30 mouse cellular contexts compared by ENCODE assay signal in the genomic region with DNA sequence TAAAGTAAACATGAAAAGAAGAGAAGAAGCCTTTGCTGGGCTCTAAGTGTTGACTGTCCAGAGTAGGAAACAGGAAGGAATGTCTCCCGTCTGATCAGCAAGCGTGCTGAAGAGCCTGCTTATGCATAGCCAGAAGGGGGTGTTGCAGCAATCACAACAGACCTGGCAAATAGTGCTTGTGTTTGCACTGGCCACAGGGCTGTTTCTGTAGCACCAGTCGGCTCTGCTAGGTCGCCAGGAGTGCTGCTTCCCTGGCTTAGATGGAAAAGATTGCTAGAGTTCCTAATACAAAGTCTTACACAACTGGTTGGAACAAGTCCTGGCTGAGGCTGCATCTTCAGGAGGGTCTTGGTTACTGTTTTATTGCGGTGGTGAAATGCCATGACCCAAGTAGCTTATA. TPM values are rescaled to one million over a fixed set of nuclear protein-coding genes. Genes with fewer than 3 reads are reported as not detected.
DNase-seq lines count a peak whose midpoint lies in the region; ATAC-seq lines count a peak whose summit lies in the region.
"Had no signal": no experiment of that assay in that cellular context is flagged by ENCODE, and none has a peak within 500 bp of the region (broad histone marks: within the 10 kb centered on the region; RNA-seq: fewer than 3 reads in every experiment).

No protein-coding gene starts in this region.

- peaks cover 5% of the 10 kb centered on the region; the same call in 1 of the 2 replicates for H3K4me1 ChIP-seq in liver, embryonic 12.5 days
- H3K4me1 ChIP-seq in liver, embryonic 11.5 days (replicated peaks; ENCODE audit: control insufficient read depth, insufficient read depth, low read length): no peaks in the 10 kb centered on the region
- no peaks in the 10 kb centered on the region for H3K4me1 ChIP-seq in liver, embryonic 16.5 days (ENCODE audit: control insufficient read depth, low read depth, low read length)
- H3K4me1 ChIP-seq in midbrain, embryonic 13.5 days (replicated peaks): no peaks in the 10 kb centered on the region
- H3K4me1 ChIP-seq: embryonic facial prominence, embryonic 12.5 days; forebrain, embryonic 10.5 days; hindbrain, embryonic 13.5 days; kidney, embryonic 15.5 days; limb, embryonic 13.5 days; midbrain, embryonic 10.5 days had no signal

- H3K9ac ChIP-seq in liver, embryonic 12.5 days: no peak overlapping the region
- H3K9ac ChIP-seq in liver, embryonic 11.5 days (ENCODE audit: low read depth, low read length): no peak overlapping the region
- no peak overlapping the region for H3K9ac ChIP-seq in liver, embryonic 16.5 days (ENCODE audit: low read depth, low read length)
- no peak overlapping the region for H3K9ac ChIP-seq in midbrain, embryonic 13.5 days (replicated peaks)
- H3K9ac ChIP-seq: embryonic facial prominence, embryonic 12.5 days; heart, embryonic 15.5 days; hindbrain, embryonic 13.5 days; kidney, embryonic 15.5 days; lung, embryonic 14.5 days had no signal

- H3K36me3 ChIP-seq in liver, embryonic 12.5 days: peaks cover 97% of the 10 kb centered on the region
- peaks cover 41% of the 10 kb centered on the region for H3K36me3 ChIP-seq in liver, embryonic 11.5 days (ENCODE audit: control insufficient read depth, insufficient read depth, low read length)
- H3K36me3 ChIP-seq in liver, embryonic 16.5 days (ENCODE audit: control insufficient read depth, insufficient read depth): peaks cover 75% of the 10 kb centered on the region
- peaks cover 40% of the 10 kb centered on the region for H3K36me3 ChIP-seq in midbrain, embryonic 13.5 days

- H3K9me3 ChIP-seq in liver, embryonic 12.5 days (replicated peaks): no peaks in the 10 kb centered on the region
- H3K9me3 ChIP-seq in liver, embryonic 11.5 days (ENCODE audit: control insufficient read depth, low read length): no peaks in the 10 kb centered on the region
- H3K9me3 ChIP-seq in liver, embryonic 16.5 days (replicated peaks; ENCODE audit: control insufficient read depth, low read length): no peaks in the 10 kb centered on the region
- no peaks in the 10 kb centered on the region for H3K9me3 ChIP-seq in midbrain, embryonic 13.5 days
- H3K9me3 ChIP-seq: embryonic facial prominence, embryonic 12.5 days; forebrain, embryonic 10.5 days; heart, embryonic 10.5 days; heart, embryonic 15.5 days; hindbrain, embryonic 13.5 days; kidney, embryonic 15.5 days; limb, embryonic 13.5 days; midbrain, embryonic 10.5 days had no signal

- WGBS in liver, embryonic 12.5 days (ENCODE audit: insufficient replicate concordance): 70% methylated on average over 5 of the region's 5 CpGs
- WGBS in liver, embryonic 11.5 days: 67% methylated on average over 5 of the region's 5 CpGs
- 72% methylated on average over 5 of the region's 5 CpGs for WGBS in liver, embryonic 16.5 days (ENCODE audit: insufficient replicate concordance)
- 88% methylated on average over 5 of the region's 5 CpGs for WGBS in midbrain, embryonic 13.5 days

- DNase-seq in liver, embryonic 11.5 days (ENCODE audit: low spot score): no peak
- DNase-seq in lung, postnatal 10 days: peak; percentile 16
- no peak for DNase-seq in thymus, postnatal 10 days (ENCODE audit: low spot score in 2 of 2)
- no peak for DNase-seq in ovary, postnatal 10 days (ENCODE audit: low spot score)
- DNase-seq: adrenal gland, postnatal 25 days; B cell, adult 2 months; cerebellum, adult 11-12 months; cerebellum, adult 9-11 months; embryo, embryonic 11 days; gastrocnemius, postnatal 14 days; heart, adult 11 months; heart, postnatal 4 days; kidney, adult 11 months; kidney, postnatal 36 days; lung, embryonic 14.5 days; right cerebral cortex, postnatal 4 days had no signal

- no peak overlapping the region for H3K4me2 ChIP-seq in liver, embryonic 12.5 days
- H3K4me2 ChIP-seq in liver, embryonic 11.5 days: no peak overlapping the region
- H3K4me2 ChIP-seq in liver, embryonic 16.5 days (ENCODE audit: low read depth, low read length): no peak overlapping the region
- H3K4me2 ChIP-seq in midbrain, embryonic 13.5 days (replicated peaks): no peak overlapping the region
- H3K4me2 ChIP-seq: embryonic facial prominence, embryonic 12.5 days; heart, embryonic 15.5 days; hindbrain, embryonic 13.5 days; kidney, embryonic 15.5 days; limb, embryonic 13.5 days; lung, embryonic 14.5 days had no signal

- H3K27me3 ChIP-seq in liver, embryonic 12.5 days (replicated peaks): no peaks in the 10 kb centered on the region
- H3K27me3 ChIP-seq in liver, embryonic 11.5 days (replicated peaks; ENCODE audit: control insufficient read depth, insufficient read depth, low read length): no peaks in the 10 kb centered on the region
- no peaks in the 10 kb centered on the region for H3K27me3 ChIP-seq in liver, embryonic 16.5 days (ENCODE audit: control insufficient read depth, insufficient read depth, low read depth, low read length)
- H3K27me3 ChIP-seq in midbrain, embryonic 13.5 days: no peaks in the 10 kb centered on the region
- H3K27me3 ChIP-seq: embryonic facial prominence, embryonic 12.5 days; heart, embryonic 15.5 days; hindbrain, embryonic 13.5 days; kidney, embryonic 15.5 days; limb, embryonic 13.5 days had no signal

- ATAC-seq in liver, embryonic 12.5 days: 0 out of 2 replicates have a peak, but pooled peaks have one; percentile 24
- no peak for ATAC-seq in liver, embryonic 11.5 days (replicated peaks; ENCODE audit: low FRiP score)
- ATAC-seq in liver, embryonic 16.5 days (ENCODE audit: low read depth): peak; percentile 16; the same call in 1 of the 2 replicates
- no peak for ATAC-seq in midbrain, embryonic 13.5 days
- ATAC-seq: forebrain, embryonic 16.5 days; midbrain, embryonic 16.5 days had no signal

- H3K4me3 ChIP-seq in liver, embryonic 12.5 days: no peak overlapping the region
- no peak overlapping the region for H3K4me3 ChIP-seq in liver, embryonic 11.5 days (ENCODE audit: low read depth, low read length)
- H3K4me3 ChIP-seq in liver, embryonic 16.5 days (ENCODE audit: low read depth, low read length): no peak overlapping the region
- no peak overlapping the region for H3K4me3 ChIP-seq in midbrain, embryonic 13.5 days (replicated peaks)
- H3K4me3 ChIP-seq: embryonic facial prominence, embryonic 12.5 days; forebrain, embryonic 10.5 days; heart, embryonic 10.5 days; heart, embryonic 15.5 days; hindbrain, embryonic 13.5 days; kidney, embryonic 15.5 days; layer of hippocampus, adult 2 months; limb, embryonic 13.5 days; midbrain, embryonic 10.5 days had no signal

- no peak overlapping the region for H3K27ac ChIP-seq in liver, embryonic 12.5 days
- no peak overlapping the region for H3K27ac ChIP-seq in liver, embryonic 11.5 days (ENCODE audit: low read depth, low read length)
- H3K27ac ChIP-seq in liver, embryonic 16.5 days (ENCODE audit: low read length): no peak overlapping the region
- no peak overlapping the region for H3K27ac ChIP-seq in midbrain, embryonic 13.5 days
- H3K27ac ChIP-seq: embryonic facial prominence, embryonic 12.5 days; forebrain, embryonic 10.5 days; heart, embryonic 10.5 days; heart, embryonic 15.5 days; hindbrain, embryonic 13.5 days; kidney, embryonic 15.5 days; layer of hippocampus, adult 2 months; limb, embryonic 13.5 days; midbrain, embryonic 10.5 days had no signal

RNA-seq across cellular contexts. Expression of gene Kif14, which starts 25.5 kb away (rescaled TPM):
- polyA plus RNA-seq in liver, embryonic 12.5 days (2016; fragmentation: Nextera tagmentation; extraction: Ambion mirVana): 11.2 and 11.3 TPM in 2 replicates
- 9.3 and 11.3 TPM in 2 replicates for polyA plus RNA-seq in liver, embryonic 11.5 days (2014; fragmentation: Nextera tagmentation; extraction: Ambion mirVana)
- polyA plus RNA-seq in liver, embryonic 16.5 days (2015; fragmentation: Nextera tagmentation; extraction: Ambion mirVana): 5.5 and 6.2 TPM in 2 replicates
- polyA plus RNA-seq in midbrain, embryonic 13.5 days (2015; fragmentation: Nextera tagmentation; extraction: Ambion mirVana): 1.9 and 2.3 TPM in 2 replicates

Comparison
In these comparisons a context has a peak if more than half of its experiments do, and no peak if none do; other contexts are left out.
1. ATAC-seq: peak in liver, embryonic 12.5 days (single experiment) and liver, embryonic 16.5 days (single experiment); none in liver, embryonic 11.5 days (single experiment) and midbrain, embryonic 13.5 days (single experiment).